Mouse (Mus musculus): ENCODE measurements around the gene Ubxn1.

DNA sequence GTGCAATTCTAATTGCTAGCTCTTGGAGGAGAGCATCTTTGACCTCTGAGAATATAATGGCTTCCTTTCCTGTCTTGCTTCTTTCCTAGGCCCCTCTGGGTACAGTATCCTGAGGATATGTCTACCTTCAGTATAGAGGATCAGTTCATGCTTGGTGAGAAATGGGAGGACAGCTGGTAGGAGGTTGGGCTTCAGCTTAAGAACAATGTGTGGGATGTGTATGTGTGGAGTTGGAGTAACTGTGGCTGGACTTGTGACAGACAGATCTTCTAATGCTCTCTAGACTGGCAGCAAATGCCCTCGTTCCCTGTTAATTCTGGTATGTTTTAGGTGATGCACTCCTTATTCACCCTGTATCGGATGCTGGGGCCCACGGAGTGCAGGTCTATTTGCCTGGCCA is 42.9 kb downstream of the Ubxn1 start:
- TF ChIP-seq CTCF (IDR thresholded peaks at IDR 0.05) (no peak), EP300 (IDR thresholded peaks at IDR 0.05) (no peak)
